8 mouse cellular contexts compared by ENCODE assay signal in genomic region chr1:64532067-64532523, GRCm38 (mm10). TPM values are rescaled to one million over a fixed set of nuclear protein-coding genes. Genes with fewer than 3 reads are reported as not detected.
A peak's percentile ranks its signal among the peaks of the same experiment; 100 is the strongest.
DNase-seq lines count a peak whose midpoint lies in the region; ATAC-seq and TF ChIP-seq lines count a peak whose summit lies in the region.

No protein-coding gene starts in this region.

- DNase-seq in layer of hippocampus, adult 2 months (ENCODE audit: low spot score in 2 of 2) = no peak
- DNase-seq in layer of hippocampus, adult 8-10 months (ENCODE audit: low spot score in 2 of 2) = no peak
- peak; percentile 93 for DNase-seq in induced T-regulatory cell, adult 2 months (ENCODE audit: low read depth)
- peak; percentile 97 for DNase-seq in midbrain, embryonic 11.5 days (ENCODE audit: low spot score, missing footprints)
- peak; percentile 85 for DNase-seq in thymus, postnatal 4 days
- no peak for DNase-seq in right cerebral cortex, postnatal 36 days (ENCODE audit: low spot score in 2 of 2)
- DNase-seq in urinary bladder, postnatal 14 days (ENCODE audit: low spot score) = no peak

- no peak for TF ChIP-seq CTCF in layer of hippocampus, adult 2 months (conservative IDR thresholded peaks at IDR 0.05)

- no peaks in the 10 kb centered on the region for H3K36me3 ChIP-seq in midbrain, embryonic 11.5 days (ENCODE audit: control insufficient read depth, insufficient read depth, low read length)

- WGBS in midbrain, embryonic 11.5 days = under 1% methylated on average over 34 of the region's 34 CpGs

- H3K9ac ChIP-seq in midbrain, embryonic 11.5 days (ENCODE audit: low read length) = peak overlapping the region; percentile 99

- H3K27ac ChIP-seq in layer of hippocampus, adult 2 months = peak overlapping the region; percentile 99
- peak overlapping the region; percentile 68; the same call in 1 of the 2 replicates for H3K27ac ChIP-seq in midbrain, embryonic 11.5 days (ENCODE audit: low read depth, low read length)

- peak overlapping the region; percentile 86 for H3K4me2 ChIP-seq in midbrain, embryonic 11.5 days

- ATAC-seq in common myeloid progenitor, adult 5-6 weeks (replicated peaks; ENCODE audit: low read depth, poor library complexity, severe bottlenecking) = peak; percentile 10
- peak; percentile 71 for ATAC-seq in midbrain, embryonic 11.5 days (ENCODE audit: low FRiP score)

- 0 out of 2 replicates have a peak, but pooled peaks cover 2% of the 10 kb centered on the region for H3K9me3 ChIP-seq in midbrain, embryonic 11.5 days (ENCODE audit: control insufficient read depth, low read length)

- H3K4me3 ChIP-seq in layer of hippocampus, adult 2 months = peak overlapping the region; percentile 92
- H3K4me3 ChIP-seq in midbrain, embryonic 11.5 days (ENCODE audit: low read depth, low read length) = peak overlapping the region; percentile 87

- H3K27me3 ChIP-seq in midbrain, embryonic 11.5 days (ENCODE audit: control insufficient read depth, insufficient read depth, low read length) = no peaks in the 10 kb centered on the region

- H3K4me1 ChIP-seq in midbrain, embryonic 11.5 days (ENCODE audit: control insufficient read depth, insufficient read depth, low read length) = peaks cover 16% of the 10 kb centered on the region

RNA-seq across cellular contexts. Expression of gene Creb1, which starts 0.3 kb away (rescaled TPM):
- 10 to 100 TPM; 54.3 to 55.9 TPM for total RNA-seq in layer of hippocampus, adult 2 months (2021)
- 10 to 100 TPM; 44.9 to 54.2 (median 51.6) TPM for total RNA-seq in layer of hippocampus, adult 8-10 months (2022)
- 74.3 and 81.7 TPM in 2 replicates for total RNA-seq in common myeloid progenitor, adult 5-6 weeks (2017)
- polyA plus RNA-seq in midbrain, embryonic 11.5 days (2014; fragmentation: Nextera tagmentation; extraction: Ambion mirVana) = 59.7 and 71.4 TPM in 2 replicates

Comparison
In these comparisons a context has a peak if more than half of its experiments do, and no peak if none do; other contexts are left out.
1. DNase-seq: peak in induced T-regulatory cell, adult 2 months (single experiment), midbrain, embryonic 11.5 days (single experiment) and thymus, postnatal 4 days (single experiment); none in layer of hippocampus, adult 2 months (0 of 2), layer of hippocampus, adult 8-10 months (0 of 2), right cerebral cortex, postnatal 36 days (0 of 2) and urinary bladder, postnatal 14 days (single experiment).